Mouse (Mus musculus) midbrain, embryonic 11.5 days (tissue): ENCODE measurements around the gene Defb36. TPM values are rescaled to one million over a fixed set of nuclear protein-coding genes. Genes with fewer than 3 reads are reported as not detected.

Experiments
- ATAC-seq: fragments of 200-750 bp; cut with Nextera tagmentation; 2 replicates; pipeline ENCODE4 v1.8.0; 2017; ENCODE audit warnings: moderate TSS enrichment, moderate library complexity; ENCODE audit not compliant: low FRiP score
- DNase-seq: peaks from one replicate; pipeline ENCODE4 v3.0.0; 2015; ENCODE audit warnings: low spot score; ENCODE audit errors: missing footprints
- H3K27ac ChIP-seq: fragments of 300-500 bp; sonication (generic); 2 replicates; pipeline ENCODE4 v1.5.1; 2014; ENCODE audit warnings: low read depth, low read length
- H3K27me3 ChIP-seq: fragments of 300-500 bp; sonication (generic); 2 replicates; pipeline ENCODE4 v1.6.1; 2014; ENCODE audit warnings: mild to moderate bottlenecking, low read length, moderate library complexity, mixed read lengths; ENCODE audit not compliant: control insufficient read depth, insufficient read depth
- H3K36me3 ChIP-seq: fragments of 300-500 bp; sonication (generic); 2 replicates; pipeline ENCODE4 v1.6.1; 2014; ENCODE audit warnings: mild to moderate bottlenecking, low read length, moderate library complexity, mixed read lengths; ENCODE audit not compliant: control insufficient read depth, insufficient read depth
- H3K4me1 ChIP-seq: fragments of 300-500 bp; sonication (generic); 2 replicates; pipeline ENCODE4 v1.6.1; 2014; ENCODE audit warnings: low read length; ENCODE audit not compliant: control insufficient read depth, insufficient read depth
- H3K4me2 ChIP-seq: fragments of 300-500 bp; sonication (generic); 2 replicates; pipeline ENCODE4 v1.6.1; 2014; ENCODE audit warnings: mild to moderate bottlenecking, moderate library complexity
- H3K4me3 ChIP-seq: fragments of 300-500 bp; sonication (generic); 2 replicates; pipeline ENCODE4 v1.5.1; 2014; ENCODE audit warnings: low read depth, low read length
- H3K9ac ChIP-seq: fragments of 300-500 bp; sonication (generic); 2 replicates; pipeline ENCODE4 v1.6.1; 2014; ENCODE audit warnings: low read length
- H3K9me3 ChIP-seq: fragments of 300-500 bp; sonication (generic); 2 replicates; pipeline ENCODE4 v1.6.1; 2016; ENCODE audit warnings: low read length; ENCODE audit not compliant: control insufficient read depth
- WGBS: fragments of 180-500 bp; shearing (Covaris S2); extraction: QIAGEN DNeasy Blood & Tissue Kit; methylation state at CpG from one replicate; pipeline ENCODE4 v1.1.7; 2014; 5-methylcytosine and 5-hydroxymethylcytosine counted together
- polyA plus RNA-seq: library from polyadenylated mRNA; unstranded; fragments of >200 nt; fragmentation: Nextera tagmentation; extraction: Ambion mirVana; gene quantifications from 2 replicates; pipeline ENCODE4 v1.2.1, GENCODE M21; 2014

Gene Defb36
- polyA plus RNA-seq, 1 experiment from 2014 or later = not detected

GRCm38 (mm10) chr2:152615563-152615962 lies 11.4 kb downstream of the Defb36 start:
- WGBS = 12% methylated on average over 7 of the region's 7 CpGs
- Histone ChIP-seq H3K4me3 (no peak overlapping the region), H3K36me3 (no peaks in the 10 kb centered on the region), H3K9ac (no peak overlapping the region), H3K4me2 (no peak overlapping the region), H3K27me3 (no peaks in the 10 kb centered on the region), H3K4me1 (no peaks in the 10 kb centered on the region), H3K27ac (no peak overlapping the region), H3K9me3 (no peaks in the 10 kb centered on the region)
- ATAC-seq = peak; percentile 64; the same call in 1 of the 2 replicates
- DNase-seq = peak; percentile 97

GRCm38 (mm10) chr2:152616470-152616869 lies 12.3 kb downstream of the Defb36 start:
- Histone ChIP-seq H3K36me3 (no peaks in the 10 kb centered on the region), H3K9ac (no peak overlapping the region), H3K4me3 (no peak overlapping the region), H3K27me3 (no peaks in the 10 kb centered on the region), H3K4me2 (no peak overlapping the region), H3K4me1 (no peaks in the 10 kb centered on the region), H3K9me3 (no peaks in the 10 kb centered on the region), H3K27ac (no peak overlapping the region)
- ATAC-seq = no peak
- DNase-seq = no peak
- 85% methylated on average over 6 of the region's 6 CpGs for WGBS

GRCm38 (mm10) chr2:152617374-152617773 lies 13.2 kb downstream of the Defb36 start:
- Histone ChIP-seq H3K27ac (no peak overlapping the region), H3K9ac (no peak overlapping the region), H3K4me2 (no peak overlapping the region), H3K4me1 (no peaks in the 10 kb centered on the region), H3K9me3 (no peaks in the 10 kb centered on the region), H3K36me3 (no peaks in the 10 kb centered on the region), H3K27me3 (no peaks in the 10 kb centered on the region), H3K4me3 (no peak overlapping the region)
- whole genome bisulfite sequencing = 54% methylated on average over 5 of the region's 5 CpGs
- ATAC-seq (no peak), DNase-seq (no peak)

GRCm38 (mm10) chr2:152620367-152621134 lies 16.4 kb downstream of the Defb36 start:
- Histone ChIP-seq H3K9ac (no peak overlapping the region), H3K4me1 (peaks cover 2% of the 10 kb centered on the region; the same call in 1 of the 2 replicates), H3K27me3 (peaks cover under 1% of the 10 kb centered on the region; the same call in 1 of the 2 replicates), H3K4me2 (no peak overlapping the region), H3K27ac (no peak overlapping the region), H3K9me3 (no peaks in the 10 kb centered on the region), H3K4me3 (no peak overlapping the region), H3K36me3 (no peaks in the 10 kb centered on the region)
- WGBS = 68% methylated on average over 9 of the region's 9 CpGs
- ATAC-seq (no peak), DNase-seq (no peak)

- Histone ChIP-seq H3K4me2 (no peak overlapping the region), H3K27me3 (peaks cover 16% of the 10 kb centered on the region), H3K9ac (no peak overlapping the region), H3K4me1 (peaks cover 4% of the 10 kb centered on the region), H3K27ac (no peak overlapping the region), H3K9me3 (no peaks in the 10 kb centered on the region), H3K4me3 (no peak overlapping the region), H3K36me3 (no peaks in the 10 kb centered on the region)
- ATAC-seq (no peak), DNase-seq (no peak)
- WGBS = 90% methylated on average over 13 of the region's 13 CpGs
Measured at GRCm38 (mm10) chr2:152622151-152622550, 18.0 kb downstream of the Defb36 start.

- H3K27ac ChIP-seq = no peak within 1 kb of the TSS
- H3K4me1 ChIP-seq = peaks cover 7% of the 10 kb centered on the region
- no peak for ATAC-seq
- no peak within 1 kb of the TSS for H3K9ac ChIP-seq
- no peak for DNase-seq
- no peak within 1 kb of the TSS for H3K4me3 ChIP-seq
- WGBS = 90% methylated on average over 6 of the region's 7 CpGs
- H3K36me3 ChIP-seq = no peaks in the 10 kb centered on the region
- no peak within 1 kb of the TSS for H3K4me2 ChIP-seq
- H3K27me3 ChIP-seq = peaks cover 24% of the 10 kb centered on the region
- H3K9me3 ChIP-seq = no peaks in the 10 kb centered on the region
Measured at GRCm38 (mm10) chr2:152622953-152623352, 18.8 kb downstream of the Defb36 start, which contains the start of gene Defb25. Gene Defb25 (minus strand): TSS chr2:152623053.

GRCm38 (mm10) chr2:152624566-152624965 lies 20.4 kb downstream of the Defb36 start:
- Histone ChIP-seq H3K4me1 (peaks cover 7% of the 10 kb centered on the region), H3K27ac (no peak overlapping the region), H3K36me3 (no peaks in the 10 kb centered on the region), H3K9me3 (no peaks in the 10 kb centered on the region), H3K4me2 (no peak overlapping the region), H3K27me3 (peaks cover 31% of the 10 kb centered on the region), H3K4me3 (no peak overlapping the region), H3K9ac (no peak overlapping the region)
- ATAC-seq (no peak), DNase-seq (no peak)
- 92% methylated on average over 2 of the region's 2 CpGs for WGBS

DNA sequence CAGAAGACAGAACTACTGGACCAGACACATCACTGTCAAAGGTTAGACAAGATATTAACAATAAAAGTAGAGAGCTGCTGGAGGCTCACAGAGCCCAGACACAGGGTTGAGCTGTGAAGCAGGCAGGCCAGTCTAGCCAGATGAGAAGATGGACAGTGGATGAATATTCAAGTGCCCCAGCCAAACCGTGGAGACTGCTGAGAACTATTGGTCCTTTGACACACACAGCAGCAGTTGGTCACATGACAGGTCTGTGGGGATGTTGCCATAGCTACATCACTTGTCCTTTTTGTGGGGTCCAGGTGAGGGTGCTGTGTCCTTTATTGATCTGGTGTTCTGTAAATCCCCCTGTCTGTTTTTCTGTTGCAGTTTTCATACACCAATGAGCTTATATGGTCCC lies 21.1 kb downstream of the Defb36 start:
- H3K9me3 ChIP-seq = no peaks in the 10 kb centered on the region
- H3K9ac ChIP-seq = no peak overlapping the region; the same call in 1 of the 2 replicates
- H3K4me3 ChIP-seq = no peak overlapping the region
- DNase-seq = no peak
- H3K36me3 ChIP-seq = no peaks in the 10 kb centered on the region
- H3K4me2 ChIP-seq = no peak overlapping the region
- H3K27ac ChIP-seq = no peak overlapping the region
- peaks cover 31% of the 10 kb centered on the region for H3K27me3 ChIP-seq
- ATAC-seq = peak; percentile 54; the same call in 1 of the 2 replicates
- WGBS = 5% methylated on average over 1 of the region's 1 CpGs
- H3K4me1 ChIP-seq = peaks cover 7% of the 10 kb centered on the region

- Histone ChIP-seq H3K36me3 (no peaks in the 10 kb centered on the region), H3K9me3 (no peaks in the 10 kb centered on the region), H3K9ac (peak within 1 kb of the TSS; percentile 34; the same call in 1 of the 2 replicates), H3K4me3 (peak within 1 kb of the TSS; percentile 30), H3K27ac (no peak within 1 kb of the TSS), H3K27me3 (peaks cover 31% of the 10 kb centered on the region), H3K4me2 (peak within 1 kb of the TSS; percentile 50), H3K4me1 (peaks cover 7% of the 10 kb centered on the region)
- 1% methylated on average over 57 of the region's 59 CpGs for WGBS
- ATAC-seq = peak; percentile 51; the same call in 1 of the 2 replicates
- DNase-seq = peak; percentile 93
Measured at GRCm38 (mm10) chr2:152626774-152627591, 22.9 kb downstream of the Defb36 start, which contains the start of gene Rem1. Gene Rem1 (plus strand): TSS chr2:152626951.
